Mouse (Mus musculus): Measurements from ENCODE around the gene Dnajc6.

The Dnajc6 gene

GRCm38 (mm10) chr4:101496534-101497237 is at the start of gene Dnajc6:
Gene Dnajc6 (plus strand): TSS chr4:101496648.
- peak; percentile 19 for DNase-seq

- no peak for DNase-seq
Measured at GRCm38 (mm10) chr4:101448701-101449100, 47.7 kb upstream of the Dnajc6 start.

GRCm38 (mm10) chr4:101449344-101449743 is 47.1 kb upstream of the Dnajc6 start:
- DNase-seq = no peak

- no peak for DNase-seq
Measured at GRCm38 (mm10) chr4:101450150-101450780, 46.2 kb upstream of the Dnajc6 start.

- DNase-seq = no peak
Measured at GRCm38 (mm10) chr4:101451089-101451488, 45.4 kb upstream of the Dnajc6 start.

GRCm38 (mm10) chr4:101452829-101453228 is 43.6 kb upstream of the Dnajc6 start:
- no peak for DNase-seq

GRCm38 (mm10) chr4:101457176-101457575 is 39.3 kb upstream of the Dnajc6 start:
- DNase-seq = no peak

GRCm38 (mm10) chr4:101458341-101458740 is 38.1 kb upstream of the Dnajc6 start:
- DNase-seq = peak; percentile 60

- DNase-seq = no peak
Measured at GRCm38 (mm10) chr4:101459358-101459757, 37.1 kb upstream of the Dnajc6 start.

GRCm38 (mm10) chr4:101460114-101460513 is 36.3 kb upstream of the Dnajc6 start:
- no peak for DNase-seq

- DNase-seq = no peak
Measured at GRCm38 (mm10) chr4:101462065-101462464, 34.4 kb upstream of the Dnajc6 start.

- DNase-seq = no peak
Measured at GRCm38 (mm10) chr4:101466264-101466663, 30.2 kb upstream of the Dnajc6 start.

- peak; percentile 55 for DNase-seq
Measured at GRCm38 (mm10) chr4:101469242-101469641, 27.2 kb upstream of the Dnajc6 start.

GRCm38 (mm10) chr4:101470543-101470942 is 25.9 kb upstream of the Dnajc6 start:
- no peak for DNase-seq

- no peak for DNase-seq
Measured at GRCm38 (mm10) chr4:101472767-101473166, 23.7 kb upstream of the Dnajc6 start.

- DNase-seq = peak; percentile 23
Measured at GRCm38 (mm10) chr4:101490320-101490917, 6.0 kb upstream of the Dnajc6 start.

GRCm38 (mm10) chr4:101491704-101492103 is 4.7 kb upstream of the Dnajc6 start:
- DNase-seq = no peak

- peak; percentile 5 for DNase-seq
Measured at GRCm38 (mm10) chr4:101493611-101494197, 2.7 kb upstream of the Dnajc6 start.

GRCm38 (mm10) chr4:101496188-101496533 is 287 bp upstream of the Dnajc6 start:
- DNase-seq = no peak

GRCm38 (mm10) chr4:101497336-101497735 is 888 bp downstream of the Dnajc6 start:
- DNase-seq = peak; percentile 14

- DNase-seq = no peak
Measured at GRCm38 (mm10) chr4:101504470-101505007, 8.1 kb downstream of the Dnajc6 start.

GRCm38 (mm10) chr4:101505966-101506365 is 9.5 kb downstream of the Dnajc6 start:
- DNase-seq = no peak

GRCm38 (mm10) chr4:101506372-101506771 is 9.9 kb downstream of the Dnajc6 start:
- no peak for DNase-seq

Data from kidney, postnatal 14 days (tissue).